Mouse (Mus musculus) central nervous system, embryonic 11.5 days (tissue): Measurements from ENCODE around the gene Ppp1r15a. TPM values are rescaled to one million over a fixed set of nuclear protein-coding genes. Genes with fewer than 3 reads are reported as not detected.

Experiments
- polyA plus RNA-seq: library from polyadenylated mRNA; depleted of rRNA; stranded (reverse); fragments of >200 nt; gene quantifications from 2 replicates; pipeline ENCODE4 v1.2.3, GENCODE M21; 2012; rRNA removed

The Ppp1r15a gene
- 14.8 and 20.2 TPM in 2 replicates for polyA plus RNA-seq

GRCm38 (mm10) chr7:45525809-45526473 is at the start of gene Ppp1r15a, which contains the start of gene Plekha4:
Gene Ppp1r15a (minus strand): TSS chr7:45526268.
Gene Plekha4 (plus strand): TSS chr7:45526330.

GRCm38 (mm10) chr7:45570103-45570741 is 44.2 kb upstream of the Ppp1r15a start, which contains the start of gene Bcat2:
Gene Bcat2 (plus strand): TSS chr7:45570153.

GRCm38 (mm10) chr7:45554744-45555143 is 28.7 kb upstream of the Ppp1r15a start, which contains the start of gene Hsd17b14:
Gene Hsd17b14 (plus strand): TSS chr7:45554893.

GRCm38 (mm10) chr7:45509912-45510787 is 15.9 kb downstream of the Ppp1r15a start, which contains the start of gene Nucb1:
Gene Nucb1 (minus strand): TSS chr7:45510406.

GRCm38 (mm10) chr7:45488293-45489204 is 37.5 kb downstream of the Ppp1r15a start, which contains the start of gene Dhdh:
Gene Dhdh (minus strand): TSS chr7:45488805.

GRCm38 (mm10) chr7:45486761-45487415 is 39.2 kb downstream of the Ppp1r15a start, which contains the start of gene Gm45808:
Gene Gm45808 (minus strand): TSS chr7:45486811.

GRCm38 (mm10) chr7:45481374-45481927 is 44.6 kb downstream of the Ppp1r15a start, which contains the start of gene Tulp2:
Gene Tulp2 (plus strand): TSS chr7:45481877.

Other genes starting within 250 kb of the Ppp1r15a start
- gene Slc6a21, start 248.8 kb downstream of the Ppp1r15a start, polyA plus RNA-seq = not detected in 2 replicates
- gene Trpm4, start 192.5 kb downstream of the Ppp1r15a start, polyA plus RNA-seq = 18.1 and 19.9 TPM in 2 replicates
- 1.7 and 4.2 TPM in 2 replicates for gene Hrc, start 191.0 kb downstream of the Ppp1r15a start, polyA plus RNA-seq
- gene Ppfia3, start 159.2 kb downstream of the Ppp1r15a start, polyA plus RNA-seq = 13.7 and 16.5 TPM in 2 replicates
- 3.5 and 3.6 TPM in 2 replicates for gene Lin7b, start 155.7 kb downstream of the Ppp1r15a start, polyA plus RNA-seq
- 695 and 1,491 TPM in 2 replicates for gene Snrnp70, start 130.5 kb downstream of the Ppp1r15a start, polyA plus RNA-seq
- gene Kcna7, start 120.6 kb downstream of the Ppp1r15a start, polyA plus RNA-seq = 0.04 TPM in 1 of 2 replicates, not detected in the other
- gene Ntf5, start 112.6 kb downstream of the Ppp1r15a start, polyA plus RNA-seq = 1.3 and 2.1 TPM in 2 replicates
- gene Lhb, start 105.4 kb downstream of the Ppp1r15a start, polyA plus RNA-seq = 0.16 TPM in 1 of 2 replicates, not detected in the other
- 19.0 and 32.3 TPM in 2 replicates for gene Gys1, start 91.4 kb downstream of the Ppp1r15a start, polyA plus RNA-seq
- gene Ruvbl2, start 88.2 kb downstream of the Ppp1r15a start, polyA plus RNA-seq = 154 and 206 TPM in 2 replicates
- 1,702 and 1,837 TPM in 2 replicates for gene Ftl1, start 66.4 kb downstream of the Ppp1r15a start, polyA plus RNA-seq
- gene Bax, start 59.4 kb downstream of the Ppp1r15a start, polyA plus RNA-seq = 146 and 199 TPM in 2 replicates
- gene Tulp2, start 44.4 kb downstream of the Ppp1r15a start, polyA plus RNA-seq = 0.24 and 0.80 TPM in 2 replicates
- not detected in 2 replicates for gene Gm45808, start 39.5 kb downstream of the Ppp1r15a start, polyA plus RNA-seq
- gene Dhdh, start 37.5 kb downstream of the Ppp1r15a start, polyA plus RNA-seq = 3.5 and 3.9 TPM in 2 replicates
- 101 and 117 TPM in 2 replicates for gene Nucb1, start 15.9 kb downstream of the Ppp1r15a start, polyA plus RNA-seq
- 1.8 and 4.0 TPM in 2 replicates for gene Plekha4, start 62 bp upstream of the Ppp1r15a start, polyA plus RNA-seq
- gene Hsd17b14, start 28.6 kb upstream of the Ppp1r15a start, polyA plus RNA-seq = 0.37 and 0.56 TPM in 2 replicates
- 29.4 and 42.2 TPM in 2 replicates for gene Bcat2, start 43.9 kb upstream of the Ppp1r15a start, polyA plus RNA-seq
- gene Fgf21, start 89.2 kb upstream of the Ppp1r15a start, polyA plus RNA-seq = 0.07 TPM in 1 of 2 replicates, not detected in the other
- gene Fut1, start 91.0 kb upstream of the Ppp1r15a start, polyA plus RNA-seq = 0.01 and 0.04 TPM in 2 replicates
- 0.20 and 0.22 TPM in 2 replicates for gene Izumo1, start 95.5 kb upstream of the Ppp1r15a start, polyA plus RNA-seq
- 7.7 and 8.8 TPM in 2 replicates for gene Rasip1, start 101.2 kb upstream of the Ppp1r15a start, polyA plus RNA-seq
- 2.8 and 5.1 TPM in 2 replicates for gene Mamstr, start 113.7 kb upstream of the Ppp1r15a start, polyA plus RNA-seq
- 0.02 and 0.15 TPM in 2 replicates for gene Fut2, start 140.1 kb upstream of the Ppp1r15a start, polyA plus RNA-seq
- gene Ntn5, start 157.8 kb upstream of the Ppp1r15a start, polyA plus RNA-seq = 0.64 and 0.94 TPM in 2 replicates
- 1.3 and 2.3 TPM in 2 replicates for gene Sec1, start 168.1 kb upstream of the Ppp1r15a start, polyA plus RNA-seq
- gene Car11, start 173.6 kb upstream of the Ppp1r15a start, polyA plus RNA-seq = 22.0 and 26.1 TPM in 2 replicates
- 7.3 and 9.1 TPM in 2 replicates for gene Dbp, start 178.8 kb upstream of the Ppp1r15a start, polyA plus RNA-seq
- 1,250 and 1,262 TPM in 2 replicates for gene Rpl18, start 189.2 kb upstream of the Ppp1r15a start, polyA plus RNA-seq
- 25.3 and 27.1 TPM in 2 replicates for gene Sphk2, start 191.7 kb upstream of the Ppp1r15a start, polyA plus RNA-seq
- 1.3 and 1.6 TPM in 2 replicates for gene Fam83e, start 194.9 kb upstream of the Ppp1r15a start, polyA plus RNA-seq
- not detected in 2 replicates for gene Spaca4, start 199.5 kb upstream of the Ppp1r15a start, polyA plus RNA-seq